27 mouse cellular contexts compared by ENCODE assay signal in the genomic region with DNA sequence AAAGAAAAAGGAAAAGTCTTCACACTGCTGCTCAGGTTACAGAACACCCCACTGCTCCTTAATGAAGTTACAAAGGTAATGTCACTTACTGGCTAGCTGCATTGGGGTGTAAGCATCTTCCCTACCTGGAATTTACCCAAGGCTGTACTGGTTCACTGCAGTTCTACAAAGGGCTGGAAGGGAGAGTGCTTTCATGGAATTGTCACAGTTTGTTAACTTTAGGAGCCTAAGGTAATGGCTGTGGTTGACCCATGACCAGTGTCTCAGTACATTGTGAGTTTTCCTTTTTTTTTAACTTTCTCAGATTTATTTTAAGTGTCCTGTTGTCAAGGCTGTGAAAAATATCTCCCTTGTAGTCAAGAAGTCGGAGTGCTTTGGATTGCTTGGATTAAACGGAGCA.
DNase-seq lines count a peak whose midpoint lies in the region; ATAC-seq and TF ChIP-seq lines count a peak whose summit lies in the region.
"Had no signal": no experiment of that assay in that cellular context is flagged by ENCODE, and none has a peak within 500 bp of the region (broad histone marks: within the 10 kb centered on the region; RNA-seq: fewer than 3 reads in every experiment).

No protein-coding gene starts in this region.

- no peaks in the 10 kb centered on the region for H3K4me1 ChIP-seq in kidney, postnatal 0 days (replicated peaks; ENCODE audit: insufficient read depth, low read length)
- no peaks in the 10 kb centered on the region for H3K4me1 ChIP-seq in midbrain, embryonic 11.5 days (ENCODE audit: control insufficient read depth, insufficient read depth, low read length)
- H3K4me1 ChIP-seq: embryonic facial prominence, embryonic 10.5 days; embryonic facial prominence, embryonic 13.5 days; forebrain, embryonic 12.5 days; forebrain, embryonic 15.5 days; heart, embryonic 12.5 days; heart, embryonic 15.5 days; hindbrain, embryonic 10.5 days; hindbrain, embryonic 13.5 days had no signal

- H3K36me3 ChIP-seq in kidney, postnatal 0 days (ENCODE audit: insufficient read depth, low read length), result no peaks in the 10 kb centered on the region
- H3K36me3 ChIP-seq in midbrain, embryonic 11.5 days (ENCODE audit: control insufficient read depth, insufficient read depth, low read length), result no peaks in the 10 kb centered on the region
- H3K36me3 ChIP-seq: embryonic facial prominence, embryonic 10.5 days; embryonic facial prominence, embryonic 13.5 days; forebrain, embryonic 12.5 days; forebrain, embryonic 15.5 days; heart, embryonic 12.5 days; heart, embryonic 15.5 days; hindbrain, embryonic 10.5 days; hindbrain, embryonic 13.5 days had no signal

- ATAC-seq in kidney, postnatal 0 days (replicated peaks; ENCODE audit: low FRiP score, low read depth), result no peak; the same call in 1 of the 2 replicates
- no peak for ATAC-seq in midbrain, embryonic 11.5 days (ENCODE audit: low FRiP score)
- ATAC-seq: activated CD4-positive, CD25-positive, alpha-beta regulatory T cell, adult 4 months; forebrain, embryonic 15.5 days had no signal

- H3K9me3 ChIP-seq in kidney, postnatal 0 days (replicated peaks; ENCODE audit: low read length), result no peaks in the 10 kb centered on the region
- no peaks in the 10 kb centered on the region for H3K9me3 ChIP-seq in midbrain, embryonic 11.5 days (ENCODE audit: control insufficient read depth, low read length)
- H3K9me3 ChIP-seq: embryonic facial prominence, embryonic 10.5 days; embryonic facial prominence, embryonic 13.5 days; forebrain, embryonic 12.5 days; forebrain, embryonic 15.5 days; heart, embryonic 12.5 days; heart, embryonic 15.5 days; hindbrain, embryonic 10.5 days; hindbrain, embryonic 13.5 days had no signal

- H3K4me3 ChIP-seq in kidney, postnatal 0 days (replicated peaks; ENCODE audit: low read depth, low read length), result no peak overlapping the region
- no peak overlapping the region for H3K4me3 ChIP-seq in midbrain, embryonic 11.5 days (ENCODE audit: low read depth, low read length)
- H3K4me3 ChIP-seq: embryonic facial prominence, embryonic 10.5 days; embryonic facial prominence, embryonic 13.5 days; erythroblast, embryonic 14.5 days; forebrain, embryonic 12.5 days; forebrain, embryonic 15.5 days; heart, embryonic 12.5 days; heart, embryonic 15.5 days; hindbrain, embryonic 10.5 days; hindbrain, embryonic 13.5 days had no signal

- no peak for TF ChIP-seq CTCF in kidney, postnatal 0 days (IDR thresholded peaks at IDR 0.05; ENCODE audit: low read depth)

- no peaks in the 10 kb centered on the region for H3K27me3 ChIP-seq in kidney, postnatal 0 days (ENCODE audit: insufficient read depth, low read length)
- no peaks in the 10 kb centered on the region for H3K27me3 ChIP-seq in midbrain, embryonic 11.5 days (ENCODE audit: control insufficient read depth, insufficient read depth, low read length)
- H3K27me3 ChIP-seq: embryonic facial prominence, embryonic 13.5 days; forebrain, embryonic 12.5 days; forebrain, embryonic 15.5 days; heart, embryonic 12.5 days; heart, embryonic 15.5 days; hindbrain, embryonic 13.5 days had no signal

- H3K27ac ChIP-seq in kidney, postnatal 0 days, result no peak overlapping the region
- H3K27ac ChIP-seq in midbrain, embryonic 11.5 days (ENCODE audit: low read depth, low read length), result no peak overlapping the region
- H3K27ac ChIP-seq: embryonic facial prominence, embryonic 10.5 days; embryonic facial prominence, embryonic 13.5 days; forebrain, embryonic 12.5 days; forebrain, embryonic 15.5 days; heart, embryonic 15.5 days; hindbrain, embryonic 10.5 days; hindbrain, embryonic 13.5 days had no signal

- WGBS in kidney, postnatal 0 days, result 30% methylated on average over 2 of the region's 2 CpGs
- 88% methylated on average over 2 of the region's 2 CpGs for WGBS in midbrain, embryonic 11.5 days

- no peak overlapping the region; the same call in 1 of the 2 replicates for H3K4me2 ChIP-seq in kidney, postnatal 0 days (ENCODE audit: low read length)
- H3K4me2 ChIP-seq in midbrain, embryonic 11.5 days, result no peak overlapping the region
- H3K4me2 ChIP-seq: embryonic facial prominence, embryonic 13.5 days; forebrain, embryonic 12.5 days; forebrain, embryonic 15.5 days; heart, embryonic 12.5 days; heart, embryonic 15.5 days; hindbrain, embryonic 13.5 days had no signal

- H3K9ac ChIP-seq in kidney, postnatal 0 days (ENCODE audit: low read depth, low read length), result no peak overlapping the region
- H3K9ac ChIP-seq in midbrain, embryonic 11.5 days (ENCODE audit: low read length), result no peak overlapping the region
- H3K9ac ChIP-seq: embryonic facial prominence, embryonic 13.5 days; forebrain, embryonic 12.5 days; forebrain, embryonic 15.5 days; heart, embryonic 12.5 days; heart, embryonic 15.5 days; hindbrain, embryonic 13.5 days had no signal

- DNase-seq in kidney, adult 11 months, result peak; percentile 3
- DNase-seq in kidney, adult 18-20 months, result no peak
- DNase-seq in kidney, adult 9 months, result peak; percentile 9
- DNase-seq in kidney, postnatal 4 days, result no peak
- DNase-seq in kidney, postnatal 0 days (ENCODE audit: low spot score), result peak; percentile 66
- DNase-seq in midbrain, embryonic 11.5 days (ENCODE audit: low spot score, missing footprints), result no peak
- DNase-seq: adrenal gland, adult 8-10 months; adrenal gland, postnatal 25 days; cerebellum, adult 11-12 months; cerebellum, adult 8-10 months; cerebellum, postnatal 10 days; cerebellum, postnatal 36 days; embryo, embryonic 11 days; gastrocnemius, postnatal 25 days; heart, adult 18-20 months; heart, postnatal 10 days; heart, postnatal 36 days had no signal

Comparison
In these comparisons a context has a peak if more than half of its experiments do, and no peak if none do; other contexts are left out.
1. DNase-seq: peak in kidney, adult 11 months (single experiment), kidney, adult 9 months (single experiment) and kidney, postnatal 0 days (single experiment); none in kidney, adult 18-20 months (single experiment), kidney, postnatal 4 days (0 of 2) and midbrain, embryonic 11.5 days (single experiment).